Mouse (Mus musculus) CH12.LX (cell line): ENCODE results near the gene Krr1. TPM values are rescaled to one million over a fixed set of nuclear protein-coding genes. Genes with fewer than 3 reads are reported as not detected.

Experiments used
- DNase-seq: peaks from one replicate; pipeline ENCODE4 v3.0.0-alpha.2; 2013; ENCODE audit errors: extremely low read depth
- H3K27ac ChIP-seq: 2 replicates; pipeline ENCODE4 v1.5.1; 2012; ENCODE audit warnings: low read depth, mild to moderate bottlenecking, control low read depth, moderate library complexity; ENCODE audit not compliant: insufficient read depth
- H3K27me3 ChIP-seq: replicated peaks from 2 replicates; pipeline ENCODE3; 2012; ENCODE audit warnings: inconsistent platforms
- H3K36me3 ChIP-seq, 2 experiments: replicated peaks in 1 of 2; 2 replicates each; pipeline versions ENCODE3 to v1.6.1; 2012; ENCODE audit warnings: inconsistent platforms in 1 of 2, low read length in 1 of 2, mild to moderate bottlenecking in 1 of 2, mixed read lengths in 1 of 2, moderate library complexity in 1 of 2; ENCODE audit not compliant: control insufficient read depth in 1 of 2, insufficient read depth in 1 of 2
- H3K4me1 ChIP-seq, 2 experiments: 2 replicates each; pipeline ENCODE4 v1.6.1; 2012; ENCODE audit warnings: inconsistent platforms in 1 of 2, moderate library complexity in 1 of 2; ENCODE audit not compliant: insufficient read depth in 2 of 2, control insufficient read depth in 1 of 2
- H3K4me2 ChIP-seq: 2 replicates; pipeline ENCODE4 v1.6.1; 2012; ENCODE audit warnings: low read depth, mild to moderate bottlenecking, control low read depth; ENCODE audit not compliant: poor library complexity, insufficient read depth, severe bottlenecking
- H3K4me3 ChIP-seq, 3 experiments: fragments of 150-350 bp in 1 of 3; sonication (generic) in 1 of 3; replicated peaks in 1 of 3; 2 replicates each; pipeline versions ENCODE3 to v1.5.1; 2011 to 2012; ENCODE audit warnings: low read depth in 2 of 3, low read length in 2 of 3, mild to moderate bottlenecking in 2 of 3, moderate library complexity in 2 of 3, control low read depth in 1 of 3, improper control_type of control experiment in 1 of 3, inconsistent platforms in 1 of 3, mixed read lengths in 1 of 3; ENCODE audit not compliant: poor library complexity in 1 of 3
- H3K79me2 ChIP-seq: replicated peaks from 2 replicates; pipeline ENCODE4 v1.6.1; 2012; ENCODE audit warnings: mild to moderate bottlenecking, moderate library complexity; ENCODE audit not compliant: control insufficient read depth, poor library complexity, insufficient read depth, severe bottlenecking; ENCODE audit errors: extremely low read depth
- H3K9ac ChIP-seq: 2 replicates; pipeline ENCODE4 v1.6.1; 2012; ENCODE audit warnings: low read depth, mild to moderate bottlenecking, control low read depth, moderate library complexity; ENCODE audit not compliant: insufficient read depth
- H3K9me3 ChIP-seq: replicated peaks from 2 replicates; pipeline ENCODE3; 2012; ENCODE audit warnings: low read length, inconsistent platforms, mixed read lengths
- BHLHE40 ChIP-seq: IDR thresholded peaks from 2 replicates; pipeline ENCODE4 v1.6.1; 2011; ENCODE audit warnings: mild to moderate bottlenecking, low read depth, low read length, improper control_type of control experiment
- CHD1 ChIP-seq: IDR thresholded peaks from 2 replicates; pipeline ENCODE4 v1.6.1; 2012; ENCODE audit warnings: low read depth, low read length, improper control_type of control experiment, inconsistent platforms
- CHD2 ChIP-seq: IDR thresholded peaks from 2 replicates; pipeline ENCODE4 v1.6.1; 2011; ENCODE audit warnings: low read length, improper control_type of control experiment
- E2F4 ChIP-seq: IDR thresholded peaks from 2 replicates; pipeline ENCODE4 v1.6.1; 2011; ENCODE audit warnings: low read depth, low read length, improper control_type of control experiment; ENCODE audit not compliant: insufficient replicate concordance
- ELF1 ChIP-seq: IDR thresholded peaks from 2 replicates; pipeline ENCODE4 v1.6.1; 2014; ENCODE audit warnings: low read depth, mild to moderate bottlenecking, inconsistent platforms, low read length, improper control_type of control experiment
- GABPA ChIP-seq: IDR thresholded peaks from 2 replicates; pipeline ENCODE4 v1.6.1; 2012; ENCODE audit warnings: low read depth, low read length, improper control_type of control experiment, inconsistent platforms; ENCODE audit not compliant: insufficient replicate concordance
- HCFC1 ChIP-seq: IDR thresholded peaks from 2 replicates; pipeline ENCODE4 v1.6.1; 2012; ENCODE audit warnings: low read depth, mild to moderate bottlenecking, inconsistent platforms, low read length, improper control_type of control experiment
- IRF4 ChIP-seq: IDR thresholded peaks from 2 replicates; pipeline ENCODE4 v1.6.1; 2014; ENCODE audit warnings: low read depth, mild to moderate bottlenecking, inconsistent platforms, low read length, improper control_type of control experiment
- JUN ChIP-seq: IDR thresholded peaks from 2 replicates; pipeline ENCODE4 v1.6.1; 2011; ENCODE audit warnings: low read depth, mild to moderate bottlenecking, low read length, improper control_type of control experiment, moderate library complexity; ENCODE audit not compliant: insufficient read depth
- JUND ChIP-seq: conservative IDR thresholded peaks from 2 replicates; pipeline ENCODE4 v1.6.1; 2011; ENCODE audit warnings: low read depth, low read length, improper control_type of control experiment
- KAT2A ChIP-seq: IDR thresholded peaks from 2 replicates; pipeline ENCODE4 v1.6.1; 2012; ENCODE audit warnings: low read length, improper control_type of control experiment, inconsistent platforms; ENCODE audit not compliant: insufficient replicate concordance
- MAFK ChIP-seq: IDR thresholded peaks from 2 replicates; pipeline ENCODE4 v1.6.1; 2011; ENCODE audit warnings: low read length, improper control_type of control experiment; ENCODE audit not compliant: insufficient replicate concordance
- MAZ ChIP-seq: IDR thresholded peaks from 2 replicates; pipeline ENCODE4 v1.6.1; 2012; ENCODE audit warnings: low read depth, mild to moderate bottlenecking, inconsistent platforms, low read length, improper control_type of control experiment, moderate library complexity
- MEF2A ChIP-seq: IDR thresholded peaks from 2 replicates; pipeline ENCODE4 v1.6.1; 2014; ENCODE audit warnings: low read depth, mild to moderate bottlenecking, inconsistent platforms, low read length, improper control_type of control experiment, borderline replicate concordance
- MXI1 ChIP-seq: IDR thresholded peaks from 2 replicates; pipeline ENCODE4 v1.6.1; 2011; ENCODE audit warnings: mild to moderate bottlenecking, low read depth, low read length, improper control_type of control experiment
- MYC ChIP-seq: IDR thresholded peaks from 2 replicates; pipeline ENCODE4 v1.6.1; 2011; ENCODE audit warnings: low read depth, mild to moderate bottlenecking, improper control_type of control experiment, low read length
- NELFE ChIP-seq: IDR thresholded peaks from 2 replicates; pipeline ENCODE4 v1.6.1; 2011; ENCODE audit warnings: low read depth, low read length, improper control_type of control experiment
- NRF1 ChIP-seq: IDR thresholded peaks from 2 replicates; pipeline ENCODE4 v1.6.1; 2014; ENCODE audit warnings: low read depth, mild to moderate bottlenecking, inconsistent platforms, low read length, improper control_type of control experiment, moderate library complexity
- PAX5 ChIP-seq: IDR thresholded peaks from 2 replicates; pipeline ENCODE4 v1.6.1; 2012; ENCODE audit warnings: low read length, inconsistent platforms, mixed read lengths
- POLR2A ChIP-seq: IDR thresholded peaks from 2 replicates; pipeline ENCODE4 v1.6.1; 2011; ENCODE audit warnings: low read depth, mild to moderate bottlenecking, improper control_type of control experiment, low read length
- POLR2AphosphoS2 ChIP-seq: IDR thresholded peaks from 2 replicates; pipeline ENCODE4 v1.6.1; 2011; ENCODE audit warnings: low read depth, low read length, improper control_type of control experiment
- RAD21 ChIP-seq: IDR thresholded peaks from 2 replicates; pipeline ENCODE4 v1.6.1; 2011; ENCODE audit warnings: low read depth, mild to moderate bottlenecking, low read length, improper control_type of control experiment, moderate library complexity
- RCOR1 ChIP-seq: conservative IDR thresholded peaks from 2 replicates; pipeline ENCODE4 v1.6.1; 2012; ENCODE audit warnings: low read depth, mild to moderate bottlenecking, inconsistent platforms, low read length, improper control_type of control experiment
- SIN3A ChIP-seq: IDR thresholded peaks from 2 replicates; pipeline ENCODE4 v1.6.1; 2012; ENCODE audit warnings: low read length, improper control_type of control experiment, inconsistent platforms
- SMC3 ChIP-seq: IDR thresholded peaks from 2 replicates; pipeline ENCODE4 v1.6.1; 2011; ENCODE audit warnings: low read depth, low read length, improper control_type of control experiment
- TBP ChIP-seq: conservative IDR thresholded peaks from 2 replicates; pipeline ENCODE4 v1.6.1; 2011; ENCODE audit warnings: low read depth, low read length, improper control_type of control experiment
- TCF12 ChIP-seq: IDR thresholded peaks from 2 replicates; pipeline ENCODE4 v1.6.1; 2014; ENCODE audit warnings: low read depth, mild to moderate bottlenecking, inconsistent platforms, low read length, improper control_type of control experiment
- UBTF ChIP-seq: IDR thresholded peaks from 2 replicates; pipeline ENCODE4 v1.6.1; 2012; ENCODE audit warnings: low read depth, mild to moderate bottlenecking, inconsistent platforms, low read length, improper control_type of control experiment, moderate library complexity
- USF1 ChIP-seq: IDR thresholded peaks from 2 replicates; pipeline ENCODE4 v1.6.1; 2014; ENCODE audit warnings: low read depth, mild to moderate bottlenecking, inconsistent platforms, low read length, improper control_type of control experiment
- ZC3H11A ChIP-seq: IDR thresholded peaks from 2 replicates; pipeline ENCODE4 v1.6.1; 2012; ENCODE audit warnings: low read depth, mild to moderate bottlenecking, inconsistent platforms, low read length, improper control_type of control experiment
- ZKSCAN1 ChIP-seq: IDR thresholded peaks from 2 replicates; pipeline ENCODE4 v1.6.1; 2012; ENCODE audit warnings: low read depth, inconsistent platforms, low read length, improper control_type of control experiment, borderline replicate concordance
- ZMIZ1 ChIP-seq: IDR thresholded peaks from 2 replicates; pipeline ENCODE4 v1.6.1; 2012; ENCODE audit warnings: low read depth, mild to moderate bottlenecking, inconsistent platforms, low read length, improper control_type of control experiment
- ZNF384 ChIP-seq: IDR thresholded peaks from 2 replicates; pipeline ENCODE4 v1.6.1; 2012; ENCODE audit warnings: low read depth, low read length, improper control_type of control experiment, inconsistent platforms
- dilution Hi-C: fragments of 300-500 bp; cut with MboI; formaldehyde crosslinking; loops from 2 replicates; pipeline ENCODE4 v1.14.3; 2020; ENCODE audit warnings: low sequenced_read_pairs; ENCODE audit not compliant: extremely low pct_unique_long_range_greater_than_20kb, extremely low pct_ligation_motif_present
- in situ Hi-C: fragments of 300-500 bp; cut with MboI; formaldehyde crosslinking; loops from 3 replicates; pipeline ENCODE4 v1.14.3; 2019; ENCODE audit warnings: low sequenced_read_pairs, low pct_ligation_motif_present, low pct_unique_long_range_greater_than_20kb, mixed read lengths
- polyA plus RNA-seq: library from polyadenylated mRNA; unstranded; fragments of >175 nt; gene quantifications from 2 replicates; pipeline ENCODE4 v1.2.1, GENCODE M21; 2012; ENCODE audit warnings: low read depth; ENCODE audit not compliant: insufficient read length
- total RNA-seq, 2 experiments: library from RNA; depleted of rRNA; stranded (reverse); fragments of 300-350 nt in 1 of 2; fragments of >200 nt in 1 of 2; gene quantifications; 2 replicates each; pipeline ENCODE4 v1.2.3; 2012 to 2014

Krr1 gene
- total and polyA plus RNA-seq, 3 experiments = 56.9 to 108 (median 58.7) TPM

GRCm38 (mm10) chr10:112001756-112002520 lies 29.5 kb downstream of the Krr1 start (continued):
- TF ChIP-seq MEF2A (peak; percentile 55; the same call in 1 of the 2 replicates), IRF4 (no peak), UBTF (0 out of 2 replicates have a peak, but pooled peaks have one; percentile 24), NELFE (no peak), RCOR1 (no peak), NRF1 (no peak), TBP (no peak), JUND (no peak), BHLHE40 (no peak; the same call in 1 of the 2 replicates), CHD2 (no peak)

DNA sequence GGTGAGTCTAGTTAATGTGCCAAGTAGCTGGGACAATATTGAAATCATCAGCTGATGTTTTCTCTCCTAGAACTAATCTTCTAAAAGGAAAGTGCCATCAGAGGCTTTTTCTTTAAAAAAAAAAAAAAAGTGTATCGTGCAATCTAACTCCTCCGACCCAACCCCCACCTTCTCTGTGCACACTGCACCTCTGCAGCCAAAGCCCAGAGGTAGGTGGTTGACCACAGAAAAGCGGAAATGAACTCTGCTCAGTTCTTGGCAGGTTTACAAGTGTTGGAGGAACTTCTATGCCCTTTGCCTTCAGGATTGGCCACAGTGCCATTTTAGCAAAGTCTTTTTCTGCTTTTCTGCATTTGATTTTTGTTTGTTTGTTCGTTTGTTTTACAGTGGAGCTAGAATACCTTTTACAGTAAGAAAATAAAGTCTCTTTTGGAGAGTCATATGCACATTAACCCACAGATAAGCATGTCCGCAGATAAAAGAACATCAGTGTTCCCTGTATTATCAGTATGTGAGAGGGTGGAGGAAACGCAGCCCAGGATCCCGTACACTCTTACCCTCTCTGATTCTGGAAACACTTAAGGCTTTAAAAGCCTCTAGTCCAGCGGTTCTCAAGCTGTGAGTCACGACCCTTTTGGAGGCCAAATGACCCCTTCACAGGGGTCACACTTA lies 30.2 kb downstream of the Krr1 start, which contains the start of gene Glipr1:
TSS of gene Glipr1 (minus strand) at position 88 of the 672 bp plus-strand sequence.
- Histone ChIP-seq H3K27ac (peak within 1 kb of the TSS; percentile 99), H3K9ac (peak within 1 kb of the TSS; percentile 77), H3K79me2 (peaks cover 3% of the 10 kb centered on the region), H3K4me3 (peak within 1 kb of the TSS; percentile 24 to 63 (median 50)), H3K9me3 (no peaks in the 10 kb centered on the region), H3K4me2 (peak within 1 kb of the TSS; percentile 76), H3K4me1 (peaks cover 4 to 32% of the 10 kb centered on the region in 2 experiments; a peak in 3 of 4 replicates), H3K36me3 (peaks cover 0 to 4% of the 10 kb centered on the region in 2 experiments), H3K27me3 (no peaks in the 10 kb centered on the region)
- dilution Hi-C loops (no loop called here), in situ Hi-C loops (no loop called here)
- peak; percentile 98 for DNase-seq
- TF ChIP-seq MEF2A (peak; percentile 95), SIN3A (peak; percentile 72), RCOR1 (peak; percentile 92), E2F4 (no peak), JUN (peak; percentile 76), BHLHE40 (peak; percentile 90), TCF12 (peak; percentile 93), ZNF384 (peak; percentile 99), MXI1 (no peak), USF1 (no peak), RAD21 (peak; percentile 1), ZMIZ1 (no peak), UBTF (no peak), IRF4 (peak; percentile 96), MAFK (peak; percentile 92), MYC (peak; percentile 69; the same call in 1 of the 2 replicates), GABPA (no peak), CHD2 (peak; percentile 97), KAT2A (0 out of 2 replicates have a peak, but pooled peaks have one; percentile 64), ZC3H11A (no peak), POLR2AphosphoS2 (peak; percentile 71; the same call in 1 of the 2 replicates), PAX5 (no peak), CHD1 (no peak; the same call in 1 of the 2 replicates), POLR2A (peak; percentile 49; the same call in 1 of the 2 replicates), HCFC1 (no peak), ELF1 (peak; percentile 62), ZKSCAN1 (no peak; the same call in 1 of the 2 replicates), MAZ (peak; percentile 96), SMC3 (peak; percentile 30), JUND (peak; percentile 73)
